Mouse (Mus musculus): ENCODE measurements around the gene Cdh13.

The Cdh13 gene

GRCm38 (mm10) chr8:118596816-118597215 lies 313.3 kb downstream of the Cdh13 start:
- DNase-seq, result no peak

DNA sequence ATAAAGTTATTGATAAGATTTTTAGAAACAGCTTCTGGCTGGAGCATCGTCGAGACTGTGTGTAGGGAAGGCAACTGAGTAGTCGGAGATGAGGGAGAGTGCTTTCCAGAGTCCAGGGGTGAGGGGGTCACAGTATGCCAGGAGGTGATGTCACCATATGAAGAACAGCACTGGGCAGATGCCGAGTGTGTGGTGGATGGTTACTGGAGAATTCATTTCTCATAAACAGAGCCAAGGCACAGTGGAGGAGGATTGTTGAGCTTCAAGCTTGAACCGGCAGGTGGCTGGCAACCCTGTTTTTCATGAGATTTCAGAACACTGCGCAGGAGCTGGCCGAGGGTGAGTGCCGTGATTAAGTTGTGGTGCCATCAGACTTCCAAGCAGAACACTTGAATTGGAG lies 317.8 kb downstream of the Cdh13 start:
- no peak for DNase-seq

GRCm38 (mm10) chr8:118602074-118602473 lies 318.5 kb downstream of the Cdh13 start:
- DNase-seq, result no peak

DNA sequence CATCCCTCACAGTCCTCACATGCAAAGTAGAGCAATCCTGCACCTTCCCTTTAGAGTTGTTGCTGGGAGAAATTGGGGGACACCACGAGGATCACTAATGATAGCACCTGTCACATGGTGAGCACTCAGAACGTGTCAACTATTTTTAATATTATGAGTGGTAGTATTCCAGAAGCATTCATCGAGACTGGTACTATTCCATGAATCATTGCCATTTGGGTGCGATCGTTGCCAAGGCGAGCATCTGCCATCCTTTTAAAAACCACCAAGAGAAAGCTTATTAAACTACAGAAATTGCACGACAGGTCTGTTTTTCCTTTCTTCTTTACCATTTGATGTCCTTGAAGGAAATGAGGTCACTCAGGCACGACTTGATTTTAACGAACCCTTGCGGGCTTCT lies 328.0 kb downstream of the Cdh13 start:
- DNase-seq, result peak; percentile 57

DNA sequence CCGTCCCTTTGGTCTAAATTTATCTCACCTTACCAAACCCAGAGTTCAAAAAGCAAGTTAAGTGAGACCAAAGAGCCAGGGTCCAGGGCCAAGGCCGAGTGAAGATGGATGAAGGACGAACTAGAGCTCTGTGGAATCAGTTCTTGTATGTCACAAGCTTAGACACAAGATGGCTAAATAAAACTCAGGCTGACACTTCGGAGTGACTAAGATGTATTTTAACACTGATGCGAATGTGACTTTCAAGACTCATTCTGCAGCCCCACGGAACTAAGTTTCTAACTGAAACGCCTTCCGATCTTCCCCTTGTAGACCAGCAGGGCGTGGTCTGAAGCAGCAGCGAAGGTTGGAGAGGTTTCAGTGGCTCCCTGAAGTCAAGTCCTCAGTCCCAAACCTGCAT lies 334.7 kb downstream of the Cdh13 start:
- DNase-seq, result no peak

GRCm38 (mm10) chr8:118626425-118626824 lies 342.9 kb downstream of the Cdh13 start:
- DNase-seq, result no peak

DNA sequence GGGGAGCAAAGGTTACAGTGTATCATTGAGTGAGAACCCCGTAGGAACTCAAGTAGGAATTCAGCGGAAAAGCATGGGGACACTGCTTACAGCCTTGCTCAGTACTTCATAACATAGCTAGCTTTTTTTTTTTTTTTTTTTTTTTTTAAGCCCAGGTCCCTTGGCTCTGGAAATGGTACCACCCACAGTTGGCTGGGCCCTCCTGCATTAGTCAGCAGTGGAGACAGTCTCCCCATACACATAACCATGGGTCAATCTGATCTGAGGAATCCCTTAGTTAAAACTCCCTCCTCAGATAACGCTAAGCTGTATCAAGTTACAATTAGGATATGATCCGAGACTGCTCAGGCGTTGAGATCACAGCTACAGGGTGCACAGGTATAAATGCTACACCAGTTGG lies 344.2 kb downstream of the Cdh13 start:
- DNase-seq, result no peak

GRCm38 (mm10) chr8:118628702-118629101 lies 345.2 kb downstream of the Cdh13 start:
- DNase-seq, result no peak

DNA sequence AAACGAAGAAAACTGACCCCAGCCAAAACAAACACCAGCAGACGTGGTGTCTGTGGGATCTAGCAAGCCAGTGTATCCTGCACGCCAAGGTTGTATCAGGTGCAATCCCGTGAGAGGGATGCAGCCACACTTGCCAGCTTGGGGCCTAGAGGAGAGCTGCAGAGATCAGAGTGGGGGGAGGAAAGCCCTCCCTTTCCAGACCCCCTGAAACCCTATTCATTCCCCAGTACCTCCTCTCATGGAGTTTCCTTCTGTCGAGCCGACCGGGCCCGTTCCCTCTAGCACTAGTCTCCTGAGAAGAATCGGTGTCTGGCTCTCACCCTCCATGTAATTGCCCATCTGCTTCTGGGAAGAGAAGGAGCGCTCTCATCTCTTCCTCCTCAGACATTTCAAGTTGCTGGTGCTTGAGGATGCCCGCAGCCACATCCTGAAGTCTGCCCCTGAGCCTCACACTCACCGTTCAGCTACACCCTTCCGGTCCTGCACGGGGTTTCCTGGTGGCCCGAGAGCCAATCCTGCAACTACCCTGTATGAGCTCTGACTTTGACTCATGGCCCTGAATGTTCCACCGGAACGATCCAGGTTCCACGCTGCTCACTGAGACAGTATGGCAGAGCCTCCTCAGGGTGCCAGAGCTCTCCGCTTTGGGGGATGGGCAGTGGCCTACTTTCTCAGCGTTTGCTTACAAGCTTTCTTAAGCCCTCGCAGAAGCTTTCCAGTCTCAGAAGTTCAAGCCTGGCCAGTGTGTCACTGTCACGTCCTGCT lies 351.9 kb downstream of the Cdh13 start:
- peak; percentile 12 for DNase-seq

DNA sequence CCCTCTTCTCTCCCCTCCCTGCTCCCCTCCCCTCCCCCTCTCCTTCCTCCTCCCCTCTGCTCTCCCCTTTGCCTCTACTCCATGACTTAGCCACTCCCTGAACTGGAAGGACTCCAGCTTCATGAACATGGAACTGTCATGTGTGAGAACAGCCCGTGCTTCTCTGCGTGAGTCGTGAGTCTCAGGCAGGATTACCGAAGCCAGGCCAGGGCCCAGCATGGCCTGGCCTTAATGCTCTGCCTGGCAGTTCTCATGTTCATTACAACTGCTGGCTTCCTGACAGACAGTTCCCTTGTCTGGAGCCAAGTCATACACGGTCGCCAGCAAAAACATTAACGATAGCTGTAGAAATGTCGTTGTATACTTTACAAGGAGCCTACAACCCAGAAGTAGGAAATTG lies 356.1 kb downstream of the Cdh13 start:
- peak; percentile 8 for DNase-seq

DNA sequence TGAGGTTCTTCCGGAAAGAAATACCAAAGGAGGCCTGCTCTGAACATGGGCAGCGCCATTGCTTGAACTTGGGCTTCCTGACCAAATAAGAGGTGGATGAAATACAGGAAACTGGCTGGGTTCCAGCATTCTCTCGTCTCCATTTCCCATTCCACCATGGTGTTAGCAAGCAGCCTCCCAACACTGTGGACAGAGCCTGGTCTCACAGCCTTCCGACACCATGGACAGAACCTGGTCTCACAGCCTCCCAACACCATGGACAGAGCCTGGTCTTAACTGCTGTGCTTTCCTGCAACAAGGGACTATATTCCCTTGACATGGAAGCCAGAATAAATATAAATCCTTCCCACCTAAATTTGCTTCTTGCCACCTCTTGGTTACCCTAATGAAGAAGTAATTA lies 358.3 kb downstream of the Cdh13 start:
- no peak for DNase-seq

- DNase-seq, result no peak
Observed at GRCm38 (mm10) chr8:118648801-118649537, 365.4 kb downstream of the Cdh13 start.

- DNase-seq, result no peak
Observed at GRCm38 (mm10) chr8:118649981-118650380, 366.4 kb downstream of the Cdh13 start.

DNA sequence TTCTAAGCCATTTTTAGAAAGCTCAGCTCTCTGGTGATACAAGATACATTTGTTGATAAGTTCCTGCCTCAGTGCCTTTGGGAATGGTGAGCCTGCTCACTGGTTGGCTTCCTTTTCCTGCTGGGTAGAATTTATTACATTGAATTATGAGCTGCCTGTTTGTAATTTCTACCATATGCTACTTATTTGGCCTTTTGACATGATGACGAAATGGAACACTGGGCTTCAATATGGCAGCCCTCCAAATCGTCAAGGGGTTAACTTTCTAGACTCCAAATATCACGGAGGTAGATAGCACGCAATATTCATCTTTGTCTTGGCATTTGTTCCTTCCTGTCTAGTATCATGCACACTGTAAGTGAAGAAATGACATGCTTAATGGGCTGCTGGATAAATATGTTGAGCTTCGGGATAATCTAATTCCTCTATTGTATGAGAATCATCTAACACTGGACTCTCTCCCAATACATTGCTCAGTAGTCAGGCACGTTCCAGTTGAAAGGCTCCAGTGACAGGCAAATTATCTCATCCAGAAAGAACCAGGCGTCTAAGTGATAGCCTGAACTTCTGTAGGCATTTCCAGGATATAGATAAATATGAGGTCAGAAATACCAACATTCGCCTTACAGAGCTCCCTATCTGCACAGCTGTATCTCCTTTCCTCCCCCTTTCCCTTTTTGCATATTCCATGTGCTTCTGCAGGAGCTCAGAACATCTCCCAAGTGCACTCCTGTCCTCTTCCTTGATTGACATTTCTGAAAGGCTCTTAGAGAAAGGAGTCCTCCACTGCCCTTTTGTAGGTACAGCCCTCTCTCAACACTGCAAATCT lies 378.7 kb downstream of the Cdh13 start:
- DNase-seq, result no peak

DNA sequence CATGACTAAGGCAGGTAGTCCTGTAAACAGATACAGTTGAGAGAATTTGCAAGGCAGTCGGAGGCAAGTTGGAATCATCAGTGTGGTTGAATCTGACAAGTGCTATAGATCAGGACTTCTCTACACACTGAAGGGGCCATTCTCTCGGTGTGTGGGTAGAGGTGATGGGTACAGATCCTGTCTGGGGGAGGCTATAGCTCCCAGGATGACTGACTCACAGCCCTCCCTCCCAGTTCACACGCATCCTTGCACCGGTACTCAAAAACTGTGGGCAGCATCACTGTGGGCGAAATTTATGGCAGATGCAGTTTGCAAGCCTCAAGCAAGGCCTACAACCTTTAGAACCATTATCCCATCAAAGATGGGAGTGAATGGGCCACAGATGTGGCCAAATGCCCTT lies 381.5 kb downstream of the Cdh13 start:
- DNase-seq, result no peak

DNA sequence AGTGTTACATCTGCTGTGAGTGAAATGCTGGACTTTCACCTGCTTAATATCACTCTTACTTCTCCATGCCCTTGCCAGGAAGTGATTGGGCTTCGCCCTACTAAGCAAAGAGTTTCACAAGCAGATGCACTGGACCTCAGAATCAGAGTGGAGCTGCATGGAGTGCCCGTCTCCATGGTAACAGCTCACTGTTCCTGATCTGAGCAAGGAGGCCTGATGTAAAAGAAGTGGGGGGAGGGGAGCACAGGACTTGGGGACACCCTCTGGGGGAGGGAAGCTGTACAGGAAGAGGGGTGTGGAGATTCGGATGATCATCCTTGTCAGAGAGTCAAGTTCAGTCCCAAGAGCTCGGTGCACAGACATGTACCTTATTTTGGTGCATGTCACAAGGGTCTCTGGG lies 384.2 kb downstream of the Cdh13 start:
- DNase-seq, result no peak

DNA sequence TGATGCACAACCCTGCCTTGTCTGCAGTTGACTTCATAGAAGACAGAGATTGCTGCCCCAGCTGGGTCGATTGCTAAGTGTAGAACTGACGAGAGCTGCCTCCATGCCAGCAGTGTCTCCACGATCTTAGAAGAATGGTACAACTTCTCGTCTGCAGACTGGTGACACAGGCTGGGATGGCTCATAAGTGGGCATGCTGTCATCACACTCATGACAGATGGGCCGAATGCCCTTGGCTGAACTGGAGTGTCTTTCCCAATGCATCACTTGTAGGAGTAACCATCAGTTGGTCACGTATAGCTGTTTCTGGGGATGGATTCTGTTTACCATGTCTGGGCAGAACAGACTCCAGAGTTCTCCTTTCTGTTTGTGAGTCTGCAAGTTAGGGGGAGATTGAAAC lies 392.7 kb downstream of the Cdh13 start:
- DNase-seq, result no peak

GRCm38 (mm10) chr8:118679347-118679746 lies 395.8 kb downstream of the Cdh13 start:
- DNase-seq, result no peak

GRCm38 (mm10) chr8:118683386-118683785 lies 399.9 kb downstream of the Cdh13 start:
- DNase-seq, result no peak

DNA sequence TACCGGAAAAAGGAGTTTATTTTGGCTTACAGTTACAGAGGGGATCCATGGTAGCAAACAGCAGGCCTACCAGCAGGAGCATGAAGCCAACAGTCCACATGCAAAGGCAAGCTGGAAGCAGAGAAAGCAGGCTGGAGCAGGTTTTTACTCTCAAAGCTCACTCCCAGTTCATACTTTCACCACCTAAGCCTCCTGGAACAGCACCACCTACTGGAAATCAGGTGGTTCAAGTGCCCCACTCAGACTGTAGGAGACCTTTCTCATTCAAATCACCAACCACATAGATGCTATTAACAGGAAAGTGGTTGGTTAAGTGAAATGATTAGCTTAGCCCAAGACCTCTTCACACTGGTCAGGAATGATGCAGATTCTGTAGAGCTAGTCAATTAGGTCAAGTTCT lies 402.3 kb downstream of the Cdh13 start:
- DNase-seq, result no peak

DNA sequence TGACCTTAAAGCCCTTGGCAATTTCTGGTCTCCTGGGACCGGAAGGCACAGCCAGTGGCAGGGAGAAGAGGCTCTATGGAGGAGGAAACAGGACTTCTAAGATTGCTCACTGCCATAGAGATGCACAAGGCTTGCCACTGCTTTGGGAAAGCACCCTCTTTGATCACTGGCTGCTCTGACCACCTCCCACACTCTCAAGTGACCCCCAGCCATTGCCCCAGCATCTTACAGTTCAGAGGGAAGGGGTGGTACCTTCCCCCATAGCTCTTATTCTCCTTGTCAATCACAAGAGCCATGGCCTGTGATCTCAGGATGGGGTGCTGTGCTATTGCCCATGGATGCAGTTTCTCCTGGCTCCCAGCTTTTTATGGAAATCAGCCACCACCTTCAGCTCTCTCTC lies 406.3 kb downstream of the Cdh13 start:
- DNase-seq, result no peak

DNA sequence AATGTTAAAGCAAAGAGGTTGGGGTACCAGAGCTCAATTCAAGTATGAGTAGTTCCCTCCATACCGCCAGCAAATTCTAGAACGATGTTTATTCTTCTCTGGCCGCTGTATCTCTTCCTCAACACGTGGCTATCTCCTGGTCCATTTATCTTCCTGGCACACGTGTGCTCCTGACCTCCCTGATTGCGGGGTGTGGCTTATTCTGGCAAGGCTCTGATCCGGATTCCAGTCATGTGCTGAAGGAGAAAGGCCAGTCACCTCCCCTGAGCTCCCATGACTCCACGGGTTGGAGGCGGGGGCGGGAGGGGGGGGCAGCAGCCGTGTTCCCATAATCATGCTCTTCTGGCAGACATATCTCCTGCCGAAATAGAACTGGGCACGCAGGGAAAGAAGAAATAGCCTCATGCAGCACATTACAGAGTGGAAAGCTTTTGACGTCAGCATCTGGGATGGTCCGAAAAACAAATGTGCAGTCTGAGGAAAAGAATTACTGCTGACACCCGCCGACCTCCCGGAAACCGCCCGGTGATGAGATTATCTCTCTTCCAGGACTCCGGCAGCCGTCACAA lies 417.9 kb downstream of the Cdh13 start:
- DNase-seq, result no peak

DNA sequence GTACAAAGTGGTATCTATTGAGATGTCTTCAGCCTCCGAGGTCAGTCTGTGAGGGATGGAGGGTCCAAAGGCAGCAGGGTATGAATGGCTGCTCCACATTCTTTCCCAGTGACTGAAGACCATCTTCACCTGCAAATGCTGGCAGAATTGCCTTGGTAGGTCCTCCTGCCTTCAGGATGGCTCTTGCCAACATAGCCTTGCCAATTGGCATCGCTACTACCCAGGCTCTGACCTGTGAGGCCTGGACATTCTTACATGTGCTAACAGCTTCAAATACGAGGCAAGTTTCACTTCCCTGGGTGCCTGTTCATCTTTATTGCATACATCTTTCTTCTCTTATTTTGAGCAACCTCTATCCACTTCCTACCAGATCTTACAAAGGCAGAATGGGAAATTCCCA lies 425.8 kb downstream of the Cdh13 start:
- DNase-seq, result no peak
